Mouse (Mus musculus) cerebral cortex, adult 2 months (tissue): ENCODE results near the gene Ggcx.

Experiments
- WGBS: fragments of 180-500 bp; shearing (Covaris S2); methylation state at CpG from one replicate; pipeline ENCODE4 v1.1.7; 2018; 5-methylcytosine and 5-hydroxymethylcytosine counted together

Ggcx gene

DNA sequence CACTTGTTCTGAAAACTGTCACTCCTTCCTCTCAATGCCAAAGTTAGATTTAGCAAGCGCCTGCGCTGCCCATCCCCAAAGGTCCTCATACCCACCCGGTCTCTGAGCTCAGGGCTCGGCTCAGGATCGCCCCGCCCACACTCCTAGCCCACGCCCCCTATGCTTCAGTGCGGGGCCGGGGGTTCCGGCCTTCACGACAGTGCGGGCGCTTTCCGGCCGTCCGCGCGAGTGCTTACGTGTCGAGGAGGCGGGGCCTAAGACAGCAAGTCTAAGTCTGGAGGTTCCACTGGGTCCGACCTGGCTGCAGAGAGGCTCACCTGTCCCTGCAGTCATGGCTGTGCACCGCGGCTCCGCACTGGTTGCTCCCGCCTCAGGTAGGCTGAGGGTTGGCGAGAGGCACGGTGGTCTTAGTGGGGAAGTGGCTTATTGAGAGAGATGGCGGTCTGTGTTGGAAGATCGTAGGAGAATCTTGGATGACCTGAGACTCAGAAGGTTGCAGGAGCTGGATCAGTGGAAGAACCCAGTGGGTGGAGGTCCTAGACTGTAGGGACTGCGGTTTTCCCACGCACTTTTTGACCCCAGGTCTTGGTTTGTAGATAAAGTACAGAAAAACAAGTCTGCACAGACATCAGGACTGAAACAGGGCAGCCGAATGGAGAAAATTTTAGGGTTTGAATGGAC lies at the start of gene Ggcx:
Ggcx (plus strand) TSS at position 233 of the 681 bp plus-strand sequence.
- whole genome bisulfite sequencing = under 1% methylated on average over 33 of the region's 33 CpGs

DNA sequence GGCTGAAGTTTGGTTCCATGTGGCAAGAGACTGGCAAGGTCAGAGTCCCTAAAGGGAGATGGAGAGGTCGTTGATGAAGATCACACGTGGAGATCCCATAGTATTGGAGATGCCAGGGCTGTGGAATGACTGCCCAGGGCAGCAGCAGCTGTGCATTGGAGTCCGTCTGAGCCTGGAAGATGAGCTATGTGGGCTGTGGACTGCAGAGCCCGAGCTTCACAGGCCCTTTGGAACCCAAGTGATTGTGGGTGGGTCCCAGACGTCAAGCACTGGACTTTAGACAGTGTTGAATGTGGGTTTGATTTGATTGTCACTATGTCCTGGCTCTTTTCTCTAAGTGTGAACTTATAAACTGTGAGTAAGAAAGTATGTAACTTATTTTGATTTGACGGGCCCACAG lies 49.1 kb upstream of the Ggcx start:
- 68% methylated on average over 6 of the region's 6 CpGs for WGBS

DNA sequence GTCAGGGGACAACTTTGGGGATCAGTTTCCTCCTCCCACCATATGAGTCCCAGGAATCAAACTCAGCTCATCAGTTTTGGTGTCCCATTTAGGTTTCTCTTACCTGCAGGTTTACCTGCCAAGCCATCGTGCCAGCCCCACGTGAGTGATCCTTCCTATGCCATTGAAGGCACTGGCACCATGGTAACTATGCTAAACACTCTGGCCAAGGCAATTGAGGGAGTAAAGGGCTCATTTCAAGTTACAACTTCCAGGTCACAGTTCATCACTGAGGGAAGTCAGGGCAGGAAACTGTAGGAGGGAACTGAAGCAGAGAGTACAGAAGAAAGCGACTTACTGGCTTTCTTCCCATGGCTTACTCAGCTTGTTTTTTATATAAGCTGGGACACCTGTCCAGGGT lies 47.8 kb upstream of the Ggcx start:
- 61% methylated on average over 3 of the region's 3 CpGs for WGBS

DNA sequence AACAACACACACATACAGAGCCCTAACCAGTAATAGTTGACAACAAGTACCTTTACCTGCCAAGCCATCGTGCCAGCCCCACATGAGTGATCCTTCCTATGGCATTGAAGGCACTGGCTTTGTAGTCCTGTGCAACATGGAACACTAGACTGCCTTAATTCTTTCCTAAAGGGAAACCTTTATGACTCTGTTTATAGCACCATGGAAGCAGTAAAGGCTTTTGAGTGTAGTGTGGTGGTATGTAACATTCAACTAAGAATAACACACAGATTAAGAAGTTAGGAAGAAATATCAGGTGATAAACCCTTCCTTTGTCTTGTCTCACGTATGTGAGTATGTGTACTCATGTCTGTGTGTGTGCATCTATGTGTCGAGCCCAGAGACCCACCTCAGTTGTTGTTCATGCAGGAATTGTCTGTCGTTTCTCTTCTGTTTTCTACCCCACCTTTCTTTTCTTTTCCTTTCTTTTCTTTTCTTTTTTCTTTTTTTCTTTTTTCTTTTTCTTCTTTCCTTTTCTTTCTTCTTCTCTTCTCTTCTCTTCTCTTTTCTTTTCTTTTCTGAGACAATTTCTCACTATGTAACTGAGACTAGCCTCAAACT lies 47.2 kb upstream of the Ggcx start, which contains the start of gene Rnf181:
Rnf181 (minus strand) TSS at position 113 of the 600 bp plus-strand sequence.
- WGBS = 86% methylated on average over 4 of the region's 4 CpGs

DNA sequence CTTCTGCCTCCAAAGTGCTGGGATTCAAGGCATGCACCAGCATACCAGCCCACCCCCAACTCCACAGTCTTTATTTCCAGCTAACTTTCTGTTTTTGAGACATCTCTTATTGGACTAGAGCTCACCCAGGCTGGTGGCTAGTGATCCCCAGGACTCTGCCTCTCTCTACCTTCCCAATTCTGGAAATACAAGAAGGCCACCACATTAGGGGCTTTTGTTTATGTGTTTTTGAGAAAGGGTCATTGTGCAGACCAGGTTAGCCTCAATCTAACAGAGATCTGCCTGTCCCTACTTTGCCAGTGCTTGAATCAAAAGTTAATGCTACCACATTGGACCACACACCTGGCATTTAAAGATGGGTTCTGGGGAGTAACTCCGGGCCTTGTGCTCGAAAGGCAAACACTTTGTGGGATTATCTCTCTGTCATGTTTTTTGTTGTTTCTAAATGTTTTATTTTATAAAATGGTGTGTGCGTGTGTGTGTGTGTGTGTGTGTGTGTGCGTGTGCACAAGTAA lies 46.6 kb upstream of the Ggcx start:
- 78% methylated on average over 4 of the region's 4 CpGs for WGBS

DNA sequence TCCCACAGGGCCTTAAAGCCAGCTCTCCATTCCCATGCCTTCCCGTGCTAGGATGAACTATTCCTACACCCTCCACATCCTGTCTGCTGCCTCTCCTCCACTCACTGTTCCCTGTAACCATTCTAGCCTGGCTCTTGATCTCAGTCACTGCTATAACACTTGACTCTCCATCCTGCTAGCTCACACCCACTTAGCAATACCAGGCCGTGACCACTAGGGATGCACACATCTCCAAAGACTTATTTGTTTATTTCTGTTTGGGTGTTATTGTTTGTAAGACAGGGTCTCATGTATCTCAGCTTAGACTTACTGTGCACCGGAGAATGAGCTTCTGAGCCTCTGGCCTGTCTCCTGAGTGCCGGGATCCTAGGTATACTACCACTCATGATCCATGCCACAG lies 44.6 kb upstream of the Ggcx start:
- 83% methylated on average over 4 of the region's 4 CpGs for WGBS

DNA sequence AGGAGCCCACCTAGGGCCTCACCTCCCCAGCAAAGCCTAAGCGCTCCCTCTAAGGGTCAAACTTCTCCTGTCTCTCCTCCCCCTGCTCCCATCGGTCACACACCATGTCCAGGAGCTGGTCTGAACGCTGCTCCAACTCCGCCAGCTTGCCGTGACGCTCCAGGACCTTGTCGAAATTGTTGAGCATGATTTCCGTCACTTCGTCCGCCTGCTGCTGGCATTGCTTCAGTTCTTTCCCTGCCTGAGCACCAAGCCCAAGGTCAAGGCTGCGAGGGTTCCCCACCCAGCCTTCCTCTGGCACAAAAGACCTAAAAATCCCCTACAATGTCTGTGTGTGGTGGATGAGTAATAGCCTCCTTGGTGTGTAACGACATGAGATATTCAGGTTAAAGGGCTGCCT lies 44.0 kb upstream of the Ggcx start:
- 86% methylated on average over 12 of the region's 12 CpGs for WGBS

DNA sequence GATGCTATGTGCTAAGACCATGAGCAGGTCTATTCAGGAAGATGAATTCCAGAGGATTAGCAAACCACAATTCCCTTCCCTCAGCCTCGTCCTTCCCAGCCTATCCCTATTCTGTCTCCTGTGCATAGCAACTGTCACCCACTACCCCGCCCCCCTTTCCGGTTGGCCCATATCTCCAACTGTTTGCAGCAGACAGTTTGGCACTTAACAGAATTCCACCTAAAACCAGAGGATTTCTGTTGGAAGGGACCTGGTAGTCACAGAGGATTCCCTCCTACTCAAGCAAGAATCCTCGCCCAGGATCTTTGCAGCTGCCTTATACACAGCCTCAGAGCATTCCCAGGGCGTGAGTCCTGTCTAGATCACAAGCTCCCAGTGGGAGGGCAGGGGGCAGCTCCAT lies 43.0 kb upstream of the Ggcx start:
- 41% methylated on average over 5 of the region's 5 CpGs for WGBS

DNA sequence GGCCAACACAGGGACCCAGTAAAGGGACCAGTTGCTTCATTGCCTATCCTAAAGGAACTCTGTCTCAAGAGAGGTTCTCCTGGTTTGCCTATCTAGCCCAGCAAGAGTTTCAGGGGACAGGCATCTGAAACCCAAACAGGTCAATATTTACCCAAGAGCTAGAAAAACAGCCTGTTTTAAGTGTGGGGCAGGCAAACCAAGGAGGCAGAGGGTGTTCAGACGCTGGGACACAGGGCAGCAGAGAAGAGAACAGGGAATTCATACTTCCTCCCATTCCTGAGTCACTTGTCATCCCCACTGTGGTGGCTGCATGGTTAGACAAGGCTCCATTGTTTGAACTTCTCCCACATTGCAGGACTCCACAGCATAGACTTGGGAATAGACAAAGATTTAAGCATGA lies 42.5 kb upstream of the Ggcx start:
- 38% methylated on average over 1 of the region's 1 CpGs for WGBS

DNA sequence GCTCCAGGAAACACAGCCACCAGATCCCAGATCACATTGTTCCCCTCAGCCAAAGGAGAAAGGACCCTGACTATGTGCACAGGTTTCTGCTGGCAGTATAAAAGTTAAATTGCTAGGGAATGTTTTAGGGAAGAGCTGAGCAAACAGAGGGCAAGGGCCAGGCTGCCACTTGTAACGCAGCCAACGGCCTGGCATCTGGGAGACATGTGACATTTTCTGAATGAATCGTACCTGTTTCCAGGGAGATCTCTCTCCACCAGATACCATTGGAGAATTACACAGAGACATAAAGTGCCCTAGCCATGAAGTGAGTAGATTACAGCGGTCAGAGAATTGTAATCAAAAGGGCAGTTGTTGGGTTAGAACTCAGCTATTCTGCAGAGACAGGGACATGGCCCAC lies 40.9 kb upstream of the Ggcx start:
- 87% methylated on average over 4 of the region's 4 CpGs for WGBS

DNA sequence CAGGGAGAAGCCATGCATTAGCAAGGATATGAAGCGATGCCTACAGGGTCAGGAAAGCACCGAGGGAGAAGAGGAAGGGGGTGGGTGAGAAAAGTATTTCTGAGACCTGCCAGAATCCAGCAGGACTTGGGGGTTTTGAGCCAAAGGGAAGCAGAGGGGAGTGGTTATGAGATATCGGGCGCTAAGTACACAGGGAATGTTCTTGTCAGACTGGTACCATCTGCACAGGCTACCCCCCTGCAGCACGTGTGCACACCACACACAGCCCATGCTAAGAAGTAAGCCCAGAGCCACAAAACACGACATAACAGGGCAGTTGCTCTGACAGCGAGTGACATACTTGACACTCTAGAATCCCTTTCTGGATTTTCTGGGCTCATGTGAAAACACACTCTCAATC lies 39.9 kb upstream of the Ggcx start:
- 67% methylated on average over 7 of the region's 7 CpGs for WGBS

DNA sequence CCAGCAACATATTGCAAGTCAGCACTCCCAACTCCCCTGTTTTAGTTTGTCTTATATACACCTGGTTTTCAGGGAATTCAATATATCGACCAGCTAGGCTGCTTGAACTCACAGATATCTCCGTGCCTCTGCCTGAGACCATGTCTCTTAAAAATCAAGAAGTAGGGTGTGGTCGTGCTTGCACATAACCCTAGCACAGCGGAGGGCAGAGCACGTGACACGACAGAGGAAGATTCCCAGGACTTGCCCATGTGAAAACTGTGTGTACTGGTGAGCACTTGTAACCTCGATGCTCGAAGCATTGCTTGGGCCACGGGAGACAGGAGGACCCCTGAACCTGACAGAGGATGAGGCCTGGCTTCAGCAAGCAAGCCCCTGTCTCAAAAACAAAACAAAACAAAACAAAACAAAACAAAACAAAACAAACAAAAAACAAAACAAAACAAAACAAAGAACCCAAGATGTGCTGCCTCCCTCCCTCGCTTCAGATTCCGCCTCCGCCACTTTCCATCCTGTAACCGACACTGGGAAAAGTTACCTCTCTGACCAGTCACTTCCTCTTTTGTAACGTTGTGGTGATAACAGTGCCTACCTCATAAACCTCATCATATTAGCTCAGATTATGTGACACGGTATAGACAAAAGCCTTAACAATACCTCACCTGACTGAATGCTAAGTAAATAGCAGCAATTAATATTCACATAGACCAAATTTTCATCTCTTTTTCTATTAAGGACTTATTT lies 39.1 kb upstream of the Ggcx start:
- 85% methylated on average over 15 of the region's 15 CpGs for WGBS

DNA sequence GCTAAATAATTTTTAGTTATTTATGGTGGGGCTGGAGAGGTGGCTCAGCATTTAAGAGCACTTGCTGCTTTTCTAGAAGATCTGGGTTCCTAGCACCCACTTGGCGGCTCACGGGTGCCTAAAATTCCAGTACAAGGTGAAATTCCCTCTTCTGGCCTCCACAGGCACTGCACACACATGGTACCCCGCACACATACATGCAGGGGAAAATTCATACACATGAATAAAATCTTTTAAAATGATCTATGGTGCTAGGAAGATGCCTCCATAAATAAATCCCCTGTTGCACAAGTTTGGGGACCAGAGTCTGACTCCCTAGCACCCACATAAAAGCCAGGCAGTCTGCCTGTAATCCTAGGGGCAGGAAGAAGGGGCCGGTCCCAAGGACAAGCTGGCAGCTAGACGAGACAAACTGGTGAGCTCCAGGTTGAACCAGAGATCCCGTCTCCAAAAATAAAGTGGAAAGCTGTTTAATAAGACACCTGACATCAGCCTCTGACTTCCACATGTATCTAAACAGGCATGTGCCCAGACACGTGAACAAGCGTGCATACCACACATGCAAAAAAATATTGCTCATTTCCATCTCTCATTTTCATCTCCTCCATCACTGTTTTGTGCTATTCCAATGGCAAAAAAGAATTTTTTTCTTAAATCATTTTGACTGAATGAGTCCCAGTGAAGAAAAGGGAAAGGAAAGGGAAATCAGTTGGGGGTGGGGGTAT lies 35.4 kb upstream of the Ggcx start:
- 91% methylated on average over 8 of the region's 8 CpGs for WGBS

DNA sequence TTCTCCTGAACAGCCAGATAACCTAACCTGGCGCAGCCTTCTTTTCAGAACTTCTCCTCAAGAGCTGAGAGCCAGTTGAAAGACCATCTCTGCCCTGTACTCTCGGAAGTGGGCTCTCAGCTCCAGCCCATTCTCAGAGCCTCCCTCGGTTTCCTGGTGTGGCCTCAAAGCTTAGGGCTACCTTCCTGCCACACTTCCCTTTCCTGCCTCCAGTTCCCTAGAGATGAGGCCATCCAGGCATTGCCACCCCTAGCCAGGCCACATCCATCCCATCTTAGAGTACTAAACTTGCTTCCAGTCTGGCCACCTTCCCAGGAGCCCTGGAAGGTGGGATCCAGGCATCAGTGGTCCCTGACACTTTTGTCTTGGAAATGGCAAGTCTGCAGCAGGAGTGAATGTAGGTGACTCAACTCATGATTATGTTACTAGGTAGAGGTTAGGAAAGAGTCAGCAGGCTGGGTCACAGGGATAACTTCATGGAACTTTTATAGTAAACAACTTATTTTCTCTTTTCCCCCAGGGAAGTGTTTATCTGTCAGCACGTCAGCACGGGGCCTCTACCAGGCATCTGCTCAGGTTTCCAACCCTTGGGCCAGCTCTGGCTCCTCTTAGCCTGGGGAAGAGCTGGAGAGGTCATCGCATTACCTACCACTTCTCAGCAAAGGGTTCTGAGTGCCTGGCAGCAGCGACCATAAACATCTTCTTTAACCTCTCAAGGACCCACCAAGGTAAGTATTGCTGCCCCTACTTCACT lies 34.6 kb upstream of the Ggcx start:
- WGBS = 65% methylated on average over 7 of the region's 7 CpGs

DNA sequence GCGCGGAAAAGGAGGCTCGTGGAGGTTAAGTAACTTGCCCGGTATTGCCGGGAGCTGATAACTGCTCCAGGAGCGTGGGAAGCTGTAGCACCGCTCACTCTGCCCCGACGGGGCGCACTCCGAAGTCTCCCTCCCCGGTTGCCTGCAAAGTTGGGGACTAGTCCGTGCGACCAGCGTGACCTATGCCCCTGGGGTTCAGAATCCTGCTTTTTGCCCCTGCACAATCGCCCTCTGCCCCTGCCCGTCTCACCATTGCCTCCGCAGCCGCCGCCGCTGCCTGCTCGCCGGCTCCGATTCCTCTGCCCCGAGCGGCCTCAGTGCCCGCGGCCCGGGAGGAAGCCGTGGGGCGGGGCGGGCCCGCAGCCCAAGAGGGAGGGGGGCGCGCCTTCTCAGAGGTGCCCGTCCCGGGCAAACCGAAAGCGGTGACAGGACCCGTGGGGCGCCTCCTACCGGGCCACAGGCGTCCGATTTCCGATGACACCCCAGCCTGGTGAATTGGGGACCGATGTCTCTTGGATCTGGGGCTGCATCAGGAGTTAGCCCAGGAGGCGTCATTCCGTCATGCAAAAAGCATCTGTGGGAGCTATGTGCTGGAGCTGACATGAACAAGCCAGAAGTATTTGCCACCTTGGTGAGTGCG lies 33.9 kb upstream of the Ggcx start, which contains the start of gene Vamp5:
Vamp5 (minus strand) TSS at position 338 of the 640 bp plus-strand sequence.
- WGBS = 7% methylated on average over 49 of the region's 49 CpGs

DNA sequence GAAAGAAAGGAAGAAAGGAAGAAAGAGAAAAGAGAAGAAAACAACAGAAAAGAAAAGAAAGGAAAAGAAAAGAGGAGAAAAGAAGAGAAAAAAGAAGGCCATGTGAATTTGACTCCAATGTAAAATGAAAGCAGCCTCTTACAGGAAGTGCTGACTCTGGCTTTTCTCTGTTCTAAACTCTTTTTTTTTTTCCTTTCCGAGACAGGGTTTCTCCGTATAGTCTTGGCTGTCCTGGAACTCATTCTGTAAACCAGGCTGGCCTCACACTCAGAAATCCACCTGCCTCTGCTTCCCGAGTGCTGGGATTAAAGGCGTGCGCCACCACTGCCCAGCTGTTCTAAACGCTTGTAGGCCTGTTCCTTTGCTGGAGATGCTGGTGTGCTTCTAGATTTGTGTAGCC lies 31.6 kb upstream of the Ggcx start:
- 82% methylated on average over 6 of the region's 6 CpGs for WGBS

DNA sequence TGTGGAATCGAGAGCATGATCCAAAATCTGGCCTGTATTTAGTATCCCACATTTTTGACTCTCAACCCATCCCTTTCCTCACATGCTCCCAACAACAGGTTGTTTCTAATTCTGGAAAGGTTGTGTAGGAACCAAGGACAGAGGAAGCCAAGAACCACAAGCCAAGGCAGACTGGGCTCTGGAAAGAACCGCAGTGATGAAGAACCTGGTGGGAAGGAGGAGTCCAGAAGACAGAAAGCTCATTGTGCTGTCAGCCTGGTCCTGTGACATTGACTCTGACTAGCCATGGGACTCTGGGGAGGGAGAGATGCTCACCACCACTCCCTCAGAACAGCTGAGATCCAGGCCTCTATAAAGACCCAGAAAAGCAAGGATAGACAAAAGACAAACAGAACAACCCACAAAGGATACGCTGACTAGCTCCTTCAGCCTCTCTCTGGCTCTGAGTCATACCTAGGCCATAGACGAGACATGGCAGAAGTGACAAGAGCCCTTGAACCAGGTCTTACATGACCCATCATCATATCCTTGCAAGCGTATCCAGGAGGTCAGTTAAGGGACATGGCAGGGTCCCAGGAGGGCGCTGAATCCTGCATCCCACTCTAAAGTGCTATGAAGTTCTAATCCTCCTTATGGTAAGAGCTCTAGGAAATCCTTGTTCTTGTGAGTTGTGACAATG lies 30.8 kb upstream of the Ggcx start:
- 82% methylated on average over 6 of the region's 6 CpGs for WGBS

DNA sequence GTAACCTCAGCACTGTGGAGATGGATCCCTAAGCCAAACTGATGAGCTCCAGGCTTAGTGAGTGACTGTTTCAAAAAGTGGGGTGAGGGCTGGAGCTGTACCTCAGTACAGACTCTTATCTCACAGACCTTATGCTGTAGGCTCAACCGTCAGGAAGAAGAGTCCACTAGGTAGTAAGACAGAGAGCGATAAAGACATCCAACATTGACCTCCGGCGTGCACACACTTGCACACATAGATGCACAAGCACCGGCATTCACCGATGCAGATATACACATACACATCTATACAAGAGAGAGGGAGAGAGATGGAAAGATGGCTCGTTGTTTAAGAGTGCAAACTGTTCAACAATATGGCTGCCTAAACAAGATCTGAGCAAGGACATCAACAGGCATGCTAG lies 30.2 kb upstream of the Ggcx start:
- WGBS = 94% methylated on average over 7 of the region's 7 CpGs

DNA sequence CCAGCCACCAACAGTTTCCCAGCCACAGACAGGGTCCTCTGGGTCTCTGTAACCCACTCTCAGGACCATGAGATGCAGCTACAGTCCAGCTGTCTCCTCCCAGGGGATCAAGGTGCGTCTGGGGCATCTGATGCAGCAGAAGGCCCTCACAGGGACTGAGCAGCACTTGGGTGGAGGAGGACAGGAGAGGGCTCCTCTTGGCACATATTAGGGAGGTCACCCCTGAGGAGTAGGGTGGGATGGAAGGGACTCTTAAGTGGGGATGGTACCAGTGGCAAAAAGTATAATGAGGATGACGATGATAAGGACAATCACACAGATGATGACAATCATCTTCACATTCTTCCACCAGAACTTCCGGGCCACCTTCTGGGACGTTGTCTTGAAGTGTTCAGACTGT lies 28.9 kb upstream of the Ggcx start:
- 93% methylated on average over 4 of the region's 4 CpGs for WGBS

DNA sequence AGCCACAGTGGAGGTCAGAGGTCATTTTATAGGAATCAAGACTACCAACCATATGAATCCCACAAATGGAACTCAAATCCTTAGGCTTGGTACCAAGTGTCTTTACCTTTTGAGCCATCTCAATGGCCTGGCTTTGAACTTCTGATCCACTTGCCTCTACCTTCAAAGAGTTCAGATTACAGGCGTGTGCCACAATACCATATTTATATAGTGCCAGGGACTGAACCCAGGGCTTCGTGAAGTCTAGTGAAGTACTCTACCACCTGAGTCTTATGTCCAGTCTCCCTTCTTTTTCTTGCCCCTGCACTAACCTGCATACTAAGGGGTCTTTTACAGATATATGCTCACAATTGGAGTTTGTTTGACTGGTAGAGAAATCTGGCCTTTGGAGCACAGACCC lies 27.5 kb upstream of the Ggcx start:
- WGBS = 96% methylated on average over 2 of the region's 2 CpGs
